Mouse (Mus musculus) adrenal gland, adult 8-10 months (tissue): ENCODE measurements around the gene Rps6kb1. TPM values are rescaled to one million over a fixed set of nuclear protein-coding genes. Genes with fewer than 3 reads are reported as not detected.

Experiments
- DNase-seq: peaks from one replicate; pipeline ENCODE4 v3.0.0; 2022
- total RNA-seq, 4 experiments: library from RNA; stranded (reverse); gene quantifications; 2 replicates each; pipeline ENCODE4 v1.2.4; 2022

Gene Rps6kb1
- total RNA-seq, result 10 to 100 TPM; 37.4 to 52.1 (median 46.9) TPM

GRCm38 (mm10) chr11:86544639-86545299, at the start of gene Rps6kb1, which contains the start of gene Tubd1:
Rps6kb1 (minus strand) TSS chr11:86544805.
Tubd1 (plus strand) TSS chr11:86544991.
- peak; percentile 99 for DNase-seq

- no peak for DNase-seq
Observed at GRCm38 (mm10) chr11:86593443-86593842, 48.8 kb upstream of the Rps6kb1 start.

- DNase-seq, result no peak
Observed at GRCm38 (mm10) chr11:86592993-86593392, 48.4 kb upstream of the Rps6kb1 start.

GRCm38 (mm10) chr11:86591931-86592616, 47.5 kb upstream of the Rps6kb1 start:
- no peak for DNase-seq

GRCm38 (mm10) chr11:86591301-86591845, 46.8 kb upstream of the Rps6kb1 start:
- DNase-seq, result no peak

GRCm38 (mm10) chr11:86590579-86590978, 46.0 kb upstream of the Rps6kb1 start:
- DNase-seq, result no peak

GRCm38 (mm10) chr11:86590066-86590465, 45.5 kb upstream of the Rps6kb1 start:
- no peak for DNase-seq

GRCm38 (mm10) chr11:86588583-86589298, 44.1 kb upstream of the Rps6kb1 start:
- no peak for DNase-seq

- no peak for DNase-seq
Observed at GRCm38 (mm10) chr11:86587830-86588229, 43.2 kb upstream of the Rps6kb1 start.

- peak; percentile 73 for DNase-seq
Observed at GRCm38 (mm10) chr11:86586868-86587792, 42.5 kb upstream of the Rps6kb1 start.

- DNase-seq, result no peak
Observed at GRCm38 (mm10) chr11:86586177-86586867, 41.7 kb upstream of the Rps6kb1 start.

- no peak for DNase-seq
Observed at GRCm38 (mm10) chr11:86585598-86585984, 41.0 kb upstream of the Rps6kb1 start.

GRCm38 (mm10) chr11:86584898-86585597, 40.4 kb upstream of the Rps6kb1 start:
- no peak for DNase-seq

GRCm38 (mm10) chr11:86583990-86584897, 39.6 kb upstream of the Rps6kb1 start:
- no peak for DNase-seq

- no peak for DNase-seq
Observed at GRCm38 (mm10) chr11:86583313-86583825, 38.8 kb upstream of the Rps6kb1 start.

GRCm38 (mm10) chr11:86582543-86583260, 38.1 kb upstream of the Rps6kb1 start:
- no peak for DNase-seq

- DNase-seq, result no peak
Observed at GRCm38 (mm10) chr11:86581943-86582542, 37.4 kb upstream of the Rps6kb1 start.

- no peak for DNase-seq
Observed at GRCm38 (mm10) chr11:86581250-86581753, 36.7 kb upstream of the Rps6kb1 start.
